Mouse (Mus musculus): ENCODE measurements around the gene Prokr2. TPM values are rescaled to one million over a fixed set of nuclear protein-coding genes. Genes with fewer than 3 reads are reported as not detected.

The Prokr2 gene
- polyA plus RNA-seq, 1 experiment from 2014 or later, result 0.38 TPM

- Histone ChIP-seq H3K4me3 (ENCODE audit: low read depth, low read length) (no peak overlapping the region), H3K9me3 (ENCODE audit: control insufficient read depth, low read depth, low read length) (no peaks in the 10 kb centered on the region), H3K27ac (ENCODE audit: low read length) (no peak overlapping the region), H3K36me3 (ENCODE audit: control insufficient read depth, insufficient read depth, low read length) (no peaks in the 10 kb centered on the region), H3K4me1 (ENCODE audit: control insufficient read depth, insufficient read depth, low read length) (no peaks in the 10 kb centered on the region), H3K4me2 (replicated peaks; ENCODE audit: low read depth, low read length) (no peak overlapping the region), H3K9ac (replicated peaks; ENCODE audit: low read depth, low read length) (no peak overlapping the region), H3K27me3 (ENCODE audit: control insufficient read depth, insufficient read depth, low read length) (no peaks in the 10 kb centered on the region)
- ATAC-seq (ENCODE audit: insufficient number of reproducible peaks, insufficient read depth, low FRiP score, low read depth), result no peak
- WGBS, result 74% methylated on average over 3 of the region's 3 CpGs
These were observed 9.5 kb downstream of the Prokr2 start for GRCm38 (mm10) chr2:132375721-132376120.

GRCm38 (mm10) chr2:132375135-132375534, 10.1 kb downstream of the Prokr2 start:
- H3K9me3 ChIP-seq (ENCODE audit: control insufficient read depth, low read depth, low read length), result no peaks in the 10 kb centered on the region
- no peaks in the 10 kb centered on the region for H3K36me3 ChIP-seq (ENCODE audit: control insufficient read depth, insufficient read depth, low read length)
- H3K4me2 ChIP-seq (replicated peaks; ENCODE audit: low read depth, low read length), result no peak overlapping the region
- H3K27me3 ChIP-seq (ENCODE audit: control insufficient read depth, insufficient read depth, low read length), result no peaks in the 10 kb centered on the region
- no peaks in the 10 kb centered on the region for H3K4me1 ChIP-seq (ENCODE audit: control insufficient read depth, insufficient read depth, low read length)
- 61% methylated on average over 9 of the region's 9 CpGs for WGBS
- no peak for ATAC-seq (ENCODE audit: insufficient number of reproducible peaks, insufficient read depth, low FRiP score, low read depth)
- H3K27ac ChIP-seq (ENCODE audit: low read length), result no peak overlapping the region
- H3K4me3 ChIP-seq (ENCODE audit: low read depth, low read length), result no peak overlapping the region
- H3K9ac ChIP-seq (replicated peaks; ENCODE audit: low read depth, low read length), result no peak overlapping the region

GRCm38 (mm10) chr2:132373748-132374147, 11.5 kb downstream of the Prokr2 start:
- no peaks in the 10 kb centered on the region for H3K4me1 ChIP-seq (ENCODE audit: control insufficient read depth, insufficient read depth, low read length)
- no peaks in the 10 kb centered on the region for H3K9me3 ChIP-seq (ENCODE audit: control insufficient read depth, low read depth, low read length)
- no peak for ATAC-seq (ENCODE audit: insufficient number of reproducible peaks, insufficient read depth, low FRiP score, low read depth)
- no peak overlapping the region for H3K9ac ChIP-seq (replicated peaks; ENCODE audit: low read depth, low read length)
- 89% methylated on average over 17 of the region's 17 CpGs for WGBS
- H3K4me2 ChIP-seq (replicated peaks; ENCODE audit: low read depth, low read length), result no peak overlapping the region
- H3K36me3 ChIP-seq (ENCODE audit: control insufficient read depth, insufficient read depth, low read length), result no peaks in the 10 kb centered on the region
- no peak overlapping the region for H3K27ac ChIP-seq (ENCODE audit: low read length)
- no peak overlapping the region for H3K4me3 ChIP-seq (ENCODE audit: low read depth, low read length)
- H3K27me3 ChIP-seq (ENCODE audit: control insufficient read depth, insufficient read depth, low read length), result no peaks in the 10 kb centered on the region

GRCm38 (mm10) chr2:132368433-132368832, 16.8 kb downstream of the Prokr2 start:
- no peak overlapping the region for H3K27ac ChIP-seq (ENCODE audit: low read length)
- no peak overlapping the region for H3K4me3 ChIP-seq (ENCODE audit: low read depth, low read length)
- H3K4me1 ChIP-seq (ENCODE audit: control insufficient read depth, insufficient read depth, low read length), result no peaks in the 10 kb centered on the region
- no peak overlapping the region for H3K9ac ChIP-seq (replicated peaks; ENCODE audit: low read depth, low read length)
- no peaks in the 10 kb centered on the region for H3K27me3 ChIP-seq (ENCODE audit: control insufficient read depth, insufficient read depth, low read length)
- no peaks in the 10 kb centered on the region for H3K9me3 ChIP-seq (ENCODE audit: control insufficient read depth, low read depth, low read length)
- 81% methylated on average over 3 of the region's 3 CpGs for WGBS
- H3K4me2 ChIP-seq (replicated peaks; ENCODE audit: low read depth, low read length), result no peak overlapping the region
- no peaks in the 10 kb centered on the region for H3K36me3 ChIP-seq (ENCODE audit: control insufficient read depth, insufficient read depth, low read length)
- ATAC-seq (ENCODE audit: insufficient number of reproducible peaks, insufficient read depth, low FRiP score, low read depth), result no peak

GRCm38 (mm10) chr2:132343846-132344245, 41.4 kb downstream of the Prokr2 start:
- no peaks in the 10 kb centered on the region for H3K4me1 ChIP-seq (ENCODE audit: control insufficient read depth, insufficient read depth, low read length)
- no peak overlapping the region for H3K4me2 ChIP-seq (replicated peaks; ENCODE audit: low read depth, low read length)
- H3K9me3 ChIP-seq (ENCODE audit: control insufficient read depth, low read depth, low read length), result no peaks in the 10 kb centered on the region
- H3K27ac ChIP-seq (ENCODE audit: low read length), result no peak overlapping the region
- ATAC-seq (ENCODE audit: insufficient number of reproducible peaks, insufficient read depth, low FRiP score, low read depth), result no peak
- H3K4me3 ChIP-seq (ENCODE audit: low read depth, low read length), result no peak overlapping the region
- H3K9ac ChIP-seq (replicated peaks; ENCODE audit: low read depth, low read length), result no peak overlapping the region
- 83% methylated on average over 11 of the region's 11 CpGs for WGBS
- H3K27me3 ChIP-seq (ENCODE audit: control insufficient read depth, insufficient read depth, low read length), result no peaks in the 10 kb centered on the region
- H3K36me3 ChIP-seq (ENCODE audit: control insufficient read depth, insufficient read depth, low read length), result no peaks in the 10 kb centered on the region

GRCm38 (mm10) chr2:132341293-132341692, 44.0 kb downstream of the Prokr2 start:
- no peak for ATAC-seq (ENCODE audit: insufficient number of reproducible peaks, insufficient read depth, low FRiP score, low read depth)
- H3K9ac ChIP-seq (replicated peaks; ENCODE audit: low read depth, low read length), result no peak overlapping the region
- no peak overlapping the region for H3K4me2 ChIP-seq (replicated peaks; ENCODE audit: low read depth, low read length)
- no peak overlapping the region for H3K27ac ChIP-seq (ENCODE audit: low read length)
- no peaks in the 10 kb centered on the region for H3K9me3 ChIP-seq (ENCODE audit: control insufficient read depth, low read depth, low read length)
- WGBS, result 81% methylated on average over 3 of the region's 3 CpGs
- no peak overlapping the region for H3K4me3 ChIP-seq (ENCODE audit: low read depth, low read length)
- no peaks in the 10 kb centered on the region for H3K27me3 ChIP-seq (ENCODE audit: control insufficient read depth, insufficient read depth, low read length)
- H3K36me3 ChIP-seq (ENCODE audit: control insufficient read depth, insufficient read depth, low read length), result no peaks in the 10 kb centered on the region
- H3K4me1 ChIP-seq (ENCODE audit: control insufficient read depth, insufficient read depth, low read length), result no peaks in the 10 kb centered on the region

- H3K9me3 ChIP-seq (ENCODE audit: control insufficient read depth, low read depth, low read length), result no peaks in the 10 kb centered on the region
- no peak overlapping the region for H3K4me2 ChIP-seq (replicated peaks; ENCODE audit: low read depth, low read length)
- no peak for ATAC-seq (ENCODE audit: insufficient number of reproducible peaks, insufficient read depth, low FRiP score, low read depth)
- H3K9ac ChIP-seq (replicated peaks; ENCODE audit: low read depth, low read length), result no peak overlapping the region
- no peak overlapping the region for H3K4me3 ChIP-seq (ENCODE audit: low read depth, low read length)
- H3K27me3 ChIP-seq (ENCODE audit: control insufficient read depth, insufficient read depth, low read length), result no peaks in the 10 kb centered on the region
- no peak overlapping the region for H3K27ac ChIP-seq (ENCODE audit: low read length)
- no peaks in the 10 kb centered on the region for H3K4me1 ChIP-seq (ENCODE audit: control insufficient read depth, insufficient read depth, low read length)
- WGBS, result 56% methylated on average over 2 of the region's 2 CpGs
- no peaks in the 10 kb centered on the region for H3K36me3 ChIP-seq (ENCODE audit: control insufficient read depth, insufficient read depth, low read length)
These were observed 44.9 kb downstream of the Prokr2 start for GRCm38 (mm10) chr2:132340350-132340749.

- Histone ChIP-seq H3K27me3 (ENCODE audit: control insufficient read depth, insufficient read depth, low read length) (no peaks in the 10 kb centered on the region), H3K9me3 (ENCODE audit: control insufficient read depth, low read depth, low read length) (no peaks in the 10 kb centered on the region), H3K4me1 (ENCODE audit: control insufficient read depth, insufficient read depth, low read length) (no peaks in the 10 kb centered on the region), H3K36me3 (ENCODE audit: control insufficient read depth, insufficient read depth, low read length) (no peaks in the 10 kb centered on the region), H3K9ac (replicated peaks; ENCODE audit: low read depth, low read length) (no peak overlapping the region), H3K27ac (ENCODE audit: low read length) (no peak overlapping the region), H3K4me3 (ENCODE audit: low read depth, low read length) (no peak overlapping the region), H3K4me2 (replicated peaks; ENCODE audit: low read depth, low read length) (no peak overlapping the region)
- ATAC-seq (ENCODE audit: insufficient number of reproducible peaks, insufficient read depth, low FRiP score, low read depth), result no peak
- 78% methylated on average over 2 of the region's 2 CpGs for WGBS
These were observed 48.0 kb downstream of the Prokr2 start for GRCm38 (mm10) chr2:132337202-132337601.

- Histone ChIP-seq H3K27me3 (ENCODE audit: control insufficient read depth, insufficient read depth, low read length) (no peaks in the 10 kb centered on the region), H3K9ac (replicated peaks; ENCODE audit: low read depth, low read length) (no peak overlapping the region), H3K9me3 (ENCODE audit: control insufficient read depth, low read depth, low read length) (no peaks in the 10 kb centered on the region), H3K4me2 (replicated peaks; ENCODE audit: low read depth, low read length) (no peak overlapping the region), H3K36me3 (ENCODE audit: control insufficient read depth, insufficient read depth, low read length) (no peaks in the 10 kb centered on the region), H3K4me3 (ENCODE audit: low read depth, low read length) (no peak overlapping the region), H3K27ac (ENCODE audit: low read length) (no peak overlapping the region), H3K4me1 (ENCODE audit: control insufficient read depth, insufficient read depth, low read length) (no peaks in the 10 kb centered on the region)
- WGBS, result 61% methylated on average over 4 of the region's 4 CpGs
- no peak for ATAC-seq (ENCODE audit: insufficient number of reproducible peaks, insufficient read depth, low FRiP score, low read depth)
These were observed 61.7 kb downstream of the Prokr2 start for GRCm38 (mm10) chr2:132323541-132323940.
